Mouse (Mus musculus): ENCODE data around the gene Ccdc162. TPM values are rescaled to one million over a fixed set of nuclear protein-coding genes. Genes with fewer than 3 reads are reported as not detected.
"Not testable (repeated sequence)": the region's sequence is repeated elsewhere in the genome, so short reads cannot be mapped to it uniquely, and the experiment has no call there.

Gene Ccdc162
- total RNA-seq, 2 experiments from 2014 or later: 2.6 to 3.4 TPM

- no peak for DNase-seq (ENCODE audit: low spot score in 2 of 2)
Measured at GRCm38 (mm10) chr10:41699669-41700068, 16.8 kb downstream of the Ccdc162 start.

- DNase-seq (ENCODE audit: low spot score in 2 of 2): peak in 1 of 2 experiments; percentile 48
Measured at GRCm38 (mm10) chr10:41697040-41697439, 19.4 kb downstream of the Ccdc162 start.

DNA sequence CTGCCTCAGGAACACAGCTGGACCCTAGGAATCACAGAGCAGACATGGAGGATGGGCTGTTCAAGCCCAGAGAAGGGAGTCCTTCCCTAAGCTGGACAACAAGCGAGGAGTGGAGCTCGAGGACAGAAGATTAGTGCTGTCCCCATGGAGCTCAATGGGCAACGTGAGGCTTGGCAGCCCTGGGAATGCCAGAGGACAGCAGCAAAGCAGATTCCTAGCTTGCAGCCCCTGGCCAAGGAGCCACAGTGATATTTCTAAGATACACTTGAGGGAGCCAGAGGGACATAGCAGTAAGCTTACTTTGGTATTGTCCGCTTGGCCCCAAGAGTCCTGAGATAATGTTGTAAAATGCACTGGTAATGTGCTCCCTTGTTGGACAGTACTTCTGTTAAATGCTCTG lies 25.5 kb downstream of the Ccdc162 start:
- no peak for DNase-seq (ENCODE audit: low spot score in 2 of 2)

GRCm38 (mm10) chr10:41689941-41690887 lies 26.2 kb downstream of the Ccdc162 start:
- DNase-seq (ENCODE audit: low spot score in 2 of 2): peak in 1 of 2 experiments; percentile 54

GRCm38 (mm10) chr10:41684548-41684996 lies 31.9 kb downstream of the Ccdc162 start:
- no peak for DNase-seq (ENCODE audit: low spot score in 2 of 2)

DNA sequence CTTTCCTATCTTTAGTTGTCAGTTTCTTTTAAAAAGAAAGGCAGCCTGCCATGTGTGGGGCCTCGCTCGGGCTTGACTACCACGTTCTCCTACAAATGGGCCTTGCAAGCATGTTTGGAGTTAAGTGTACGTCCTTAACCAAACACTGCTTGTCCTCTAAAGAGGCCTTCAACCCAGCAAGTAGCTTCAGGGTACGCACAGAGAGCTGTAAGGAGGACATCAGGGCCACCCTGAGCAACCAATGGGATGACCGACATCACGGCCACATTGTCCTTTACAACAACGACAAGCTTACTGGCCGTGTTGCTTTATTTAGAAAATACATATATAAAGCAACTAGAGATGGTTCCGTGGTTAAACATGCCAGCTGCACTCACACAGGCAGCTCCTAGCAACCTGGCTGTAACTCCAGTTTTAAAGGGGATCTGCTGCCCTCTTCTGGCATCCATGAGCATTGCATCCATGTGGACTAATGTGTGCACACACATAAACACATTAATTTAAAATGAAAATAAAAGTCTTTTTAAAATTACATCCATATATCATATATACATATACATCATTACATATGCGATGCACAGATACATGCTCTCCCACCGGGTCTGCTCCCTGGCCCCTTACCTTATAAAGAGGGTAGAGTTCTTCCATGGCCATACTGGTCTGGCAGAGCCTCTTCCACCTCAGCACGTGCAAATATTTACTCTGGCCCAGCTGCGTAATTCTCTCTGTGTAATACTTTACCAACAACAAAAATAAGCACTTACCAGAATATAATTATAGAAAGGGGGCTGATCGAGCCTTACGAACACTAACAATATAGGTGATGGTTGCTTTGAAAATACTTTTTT lies 33.7 kb downstream of the Ccdc162 start:
- DNase-seq (ENCODE audit: low spot score in 2 of 2): peak; percentile 67 to 80

DNA sequence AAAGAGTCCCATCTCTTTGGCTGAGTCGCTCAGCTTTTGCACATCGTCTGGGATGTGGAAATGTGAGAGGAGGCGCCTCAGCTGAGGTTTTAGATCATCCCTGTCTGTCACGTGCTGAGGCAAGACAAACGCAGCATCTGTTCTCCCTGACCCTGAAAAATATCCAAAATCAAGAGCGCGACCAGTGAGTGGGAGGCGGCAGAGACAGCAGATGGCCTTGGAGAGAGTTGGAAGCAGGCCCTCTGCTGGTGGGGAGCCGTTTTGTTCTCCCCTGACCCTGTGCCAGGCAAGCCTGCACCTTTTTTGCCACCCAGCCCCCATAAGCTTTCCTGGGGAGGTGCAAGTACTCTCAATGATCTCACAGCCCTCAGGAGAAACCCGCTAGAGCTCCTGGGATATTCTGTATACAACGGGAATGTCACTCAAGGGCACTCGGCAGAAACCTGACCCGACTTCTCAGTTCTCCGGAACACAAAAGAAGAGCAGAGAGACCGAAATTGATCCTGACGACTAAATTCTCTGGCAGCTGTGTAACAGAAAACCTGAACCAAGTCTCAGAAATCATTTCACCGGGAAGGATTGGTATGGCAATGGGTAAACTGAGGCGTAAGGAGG lies 37.6 kb downstream of the Ccdc162 start:
- DNase-seq (ENCODE audit: low spot score in 2 of 2): peak; percentile 43 to 73

GRCm38 (mm10) chr10:41677396-41677795 lies 39.0 kb downstream of the Ccdc162 start:
- DNase-seq (ENCODE audit: low spot score in 2 of 2): no peak

DNA sequence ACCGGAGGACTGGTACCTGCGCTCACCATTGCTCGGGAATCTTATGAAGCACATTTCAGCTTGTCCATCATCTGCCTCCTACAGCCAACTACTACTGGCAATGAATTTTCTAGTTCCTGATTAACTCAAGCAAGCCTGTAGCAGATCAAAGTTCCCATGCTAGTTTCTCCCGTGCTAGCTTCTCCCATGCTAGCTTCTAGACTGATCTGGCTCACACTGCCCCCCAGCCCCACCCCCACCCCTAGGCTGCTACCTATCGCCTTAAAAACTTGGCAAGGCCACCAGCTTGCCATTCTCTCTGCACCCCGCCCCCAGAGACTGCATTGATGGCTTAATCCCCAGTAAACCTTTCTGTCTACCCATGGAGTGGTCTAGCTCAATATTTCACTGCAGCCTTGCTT lies 39.8 kb downstream of the Ccdc162 start:
- DNase-seq (ENCODE audit: low spot score in 2 of 2): no peak

DNA sequence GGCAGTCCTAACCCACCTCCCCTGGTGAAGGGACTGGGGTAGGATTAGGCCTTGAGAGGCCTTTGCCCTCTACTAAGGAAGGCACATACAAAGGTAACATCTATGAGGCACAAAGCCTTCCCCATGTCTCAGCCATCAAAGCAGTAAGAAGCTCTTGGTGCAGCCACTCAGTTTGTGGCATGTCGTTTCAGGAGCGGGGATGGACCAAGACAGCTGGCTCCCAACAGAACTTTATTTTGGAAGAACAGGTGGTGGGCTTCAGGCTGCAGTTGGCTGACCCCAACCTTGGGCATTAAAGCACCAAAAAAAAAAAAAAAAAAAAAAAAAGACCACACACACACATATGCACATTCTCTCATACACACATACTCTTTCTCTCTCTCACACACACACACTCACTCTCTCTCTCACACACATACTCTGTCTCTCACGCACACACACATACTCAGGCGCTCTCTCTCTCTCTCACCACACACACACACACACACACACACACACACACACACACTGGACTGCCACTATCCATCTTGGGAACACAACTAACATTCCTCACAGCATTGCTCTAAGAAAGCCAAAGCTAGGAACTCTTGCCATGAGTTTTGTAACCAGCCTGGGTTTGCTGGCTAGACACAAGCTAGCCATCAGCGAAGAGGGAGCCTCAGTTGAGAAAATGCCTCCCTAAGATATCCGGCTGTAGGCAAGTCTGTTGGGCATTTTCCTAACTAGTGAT lies 40.4 kb downstream of the Ccdc162 start:
- DNase-seq (ENCODE audit: low spot score in 2 of 2): no peak

DNA sequence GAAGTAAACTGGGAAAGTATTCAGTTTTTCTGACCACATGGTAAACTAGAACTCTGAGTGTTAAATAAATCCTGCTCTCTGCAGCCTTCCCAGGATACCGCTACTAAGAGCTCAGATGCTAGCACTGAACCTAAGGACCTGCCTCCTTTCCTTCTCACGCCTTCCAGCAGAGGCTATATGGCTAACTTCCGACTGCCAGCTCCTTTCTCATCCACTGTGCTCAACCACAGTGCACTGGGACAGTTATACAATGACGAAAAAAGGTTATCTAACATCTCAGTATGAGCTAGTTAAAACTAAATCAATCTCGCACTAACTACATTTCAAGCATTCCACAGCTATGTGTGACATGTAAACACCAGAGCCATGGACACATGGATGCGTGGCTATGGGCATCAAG lies 41.2 kb downstream of the Ccdc162 start:
- no peak for DNase-seq (ENCODE audit: low spot score in 2 of 2)

GRCm38 (mm10) chr10:41674362-41674761 lies 42.1 kb downstream of the Ccdc162 start:
- DNase-seq (ENCODE audit: low spot score in 2 of 2): no peak

- DNase-seq (ENCODE audit: low spot score in 2 of 2): no peak
Measured at GRCm38 (mm10) chr10:41670196-41670595, 46.2 kb downstream of the Ccdc162 start.

GRCm38 (mm10) chr10:41665498-41665897 lies 50.9 kb downstream of the Ccdc162 start:
- no peak for DNase-seq (ENCODE audit: low spot score in 2 of 2)

- DNase-seq (ENCODE audit: low spot score in 2 of 2): not testable (repeated sequence)
Measured at GRCm38 (mm10) chr10:41659671-41660070, 56.8 kb downstream of the Ccdc162 start.

- DNase-seq (ENCODE audit: low spot score in 2 of 2): not testable (repeated sequence)
Measured at GRCm38 (mm10) chr10:41655684-41656083, 60.8 kb downstream of the Ccdc162 start.

DNA sequence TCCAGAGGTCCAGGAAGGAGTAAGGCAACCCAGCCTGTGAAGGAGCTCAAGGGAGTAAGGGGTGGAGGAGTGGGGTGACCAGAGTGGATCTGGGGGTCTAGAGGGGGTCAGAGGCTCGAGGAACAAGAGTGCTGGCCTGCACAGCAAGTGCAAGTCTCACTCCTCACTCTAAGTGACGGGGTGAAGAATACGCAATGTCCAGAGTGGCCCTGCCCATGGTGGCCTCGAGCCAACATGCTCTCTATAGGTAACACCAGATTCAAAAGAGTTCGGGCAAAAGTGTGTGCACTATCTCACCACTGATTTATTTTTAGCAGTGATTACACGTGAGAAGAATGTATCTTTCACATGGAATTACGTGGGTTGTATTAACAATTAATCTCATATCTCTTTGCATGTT lies 63.4 kb downstream of the Ccdc162 start:
- DNase-seq (ENCODE audit: low spot score in 2 of 2): no peak

DNA sequence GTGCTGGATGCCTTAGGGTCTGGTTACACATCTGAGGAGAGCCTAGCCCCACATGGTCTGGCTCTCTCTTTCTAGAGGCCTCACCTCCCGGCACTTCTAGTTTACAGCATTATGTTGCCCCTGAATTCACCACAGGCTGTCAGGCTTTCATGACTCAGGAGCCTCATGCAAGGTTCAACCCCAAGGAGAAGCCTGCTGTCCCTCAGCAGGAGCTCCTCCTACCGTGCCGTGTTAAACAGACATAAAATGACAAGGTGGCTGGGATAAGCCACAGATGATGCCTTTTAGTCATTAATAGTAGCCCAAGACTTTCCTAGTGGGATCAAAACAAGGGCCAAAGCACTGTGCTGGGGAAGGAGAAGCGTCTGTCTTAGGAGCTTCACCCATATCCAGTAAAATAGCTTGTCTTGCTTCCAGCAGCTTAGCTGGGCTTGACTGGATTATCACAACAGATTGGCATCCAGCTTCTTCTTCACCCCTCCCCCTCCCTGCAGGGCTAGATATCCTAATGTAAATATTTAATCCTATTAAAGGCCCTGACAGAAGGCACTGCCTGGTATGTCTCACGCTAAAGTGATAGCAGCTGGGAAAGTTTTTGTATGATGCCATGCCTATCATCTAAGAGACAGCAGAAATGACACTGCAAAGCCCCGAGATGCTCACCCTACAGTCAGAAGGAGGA lies 64.2 kb downstream of the Ccdc162 start:
- no peak for DNase-seq (ENCODE audit: low spot score in 2 of 2)

GRCm38 (mm10) chr10:41651532-41651931 lies 64.9 kb downstream of the Ccdc162 start:
- no peak for DNase-seq (ENCODE audit: low spot score in 2 of 2)

GRCm38 (mm10) chr10:41649186-41649585 lies 67.2 kb downstream of the Ccdc162 start:
- DNase-seq (ENCODE audit: low spot score in 2 of 2): no peak

Data from gastrocnemius, postnatal 4 days (tissue).